Mouse (Mus musculus) inflammation-experienced regulatory T-cells, adult 6 months (primary cell): ENCODE measurements around the gene Wdr31. TPM values are rescaled to one million over a fixed set of nuclear protein-coding genes. Genes with fewer than 3 reads are reported as not detected.

Source experiments
- ATAC-seq: one replicate; pipeline ENCODE4 v1.8.0; 2017
- polyA plus RNA-seq, 3 experiments: library from polyadenylated mRNA; unstranded; fragments of 100-300 nt; shearing (Covaris generic); gene quantifications; one replicate each; pipeline ENCODE4 v1.2.1; 2017

Gene Wdr31
- under 1 TPM in 2 of 3 experiments, not detected in 1; 0.38 to 0.99 TPM for polyA plus RNA-seq

DNA sequence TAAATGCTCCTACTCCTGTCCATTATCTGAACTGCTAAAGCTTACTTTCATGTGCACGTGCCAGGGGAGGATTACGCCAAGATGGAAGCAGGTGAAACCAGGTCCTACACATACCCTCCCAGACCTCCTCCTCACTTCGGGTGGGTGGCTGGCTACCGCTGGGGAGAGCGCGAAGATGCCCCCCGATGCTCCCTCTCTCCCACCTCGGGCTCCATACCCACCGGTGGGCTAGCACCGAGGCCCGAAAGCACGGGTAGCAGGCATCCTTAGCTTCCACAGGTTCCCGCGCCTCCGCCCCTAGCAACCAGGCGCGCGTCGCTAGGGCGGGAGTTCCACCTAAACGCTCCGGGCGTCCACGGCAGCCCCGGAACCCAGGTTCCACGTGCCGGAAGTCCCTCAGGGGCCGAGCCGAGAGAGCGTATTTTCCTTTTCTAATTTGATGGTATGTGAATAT lies at the start of gene Wdr31:
Gene Wdr31 (minus strand): TSS at position 299 of the 454 bp plus-strand sequence.
- ATAC-seq = peak; percentile 83

DNA sequence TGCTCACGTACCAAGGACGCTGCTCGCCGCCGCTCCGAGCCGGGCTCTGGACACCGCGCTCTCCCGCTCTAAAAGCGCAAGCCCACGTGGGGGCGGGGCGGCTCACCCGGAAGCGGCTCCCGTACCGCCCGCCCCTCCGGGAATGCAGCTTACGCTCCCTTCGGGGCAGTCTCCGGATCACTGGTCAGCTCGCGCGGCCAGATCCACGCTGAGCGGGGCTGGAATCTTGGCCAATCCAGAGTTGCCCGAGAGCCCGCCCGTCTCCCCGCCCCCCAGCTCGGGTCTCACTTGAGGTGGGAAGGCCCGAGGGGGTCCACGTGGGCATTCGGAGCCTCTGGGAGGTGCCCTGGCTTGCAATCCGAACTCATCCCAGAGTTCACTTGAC lies 49.1 kb upstream of the Wdr31 start, which contains the start of gene Alad:
Gene Alad (minus strand): TSS at position 70 of the 385 bp plus-strand sequence.
- peak; percentile 78 for ATAC-seq

DNA sequence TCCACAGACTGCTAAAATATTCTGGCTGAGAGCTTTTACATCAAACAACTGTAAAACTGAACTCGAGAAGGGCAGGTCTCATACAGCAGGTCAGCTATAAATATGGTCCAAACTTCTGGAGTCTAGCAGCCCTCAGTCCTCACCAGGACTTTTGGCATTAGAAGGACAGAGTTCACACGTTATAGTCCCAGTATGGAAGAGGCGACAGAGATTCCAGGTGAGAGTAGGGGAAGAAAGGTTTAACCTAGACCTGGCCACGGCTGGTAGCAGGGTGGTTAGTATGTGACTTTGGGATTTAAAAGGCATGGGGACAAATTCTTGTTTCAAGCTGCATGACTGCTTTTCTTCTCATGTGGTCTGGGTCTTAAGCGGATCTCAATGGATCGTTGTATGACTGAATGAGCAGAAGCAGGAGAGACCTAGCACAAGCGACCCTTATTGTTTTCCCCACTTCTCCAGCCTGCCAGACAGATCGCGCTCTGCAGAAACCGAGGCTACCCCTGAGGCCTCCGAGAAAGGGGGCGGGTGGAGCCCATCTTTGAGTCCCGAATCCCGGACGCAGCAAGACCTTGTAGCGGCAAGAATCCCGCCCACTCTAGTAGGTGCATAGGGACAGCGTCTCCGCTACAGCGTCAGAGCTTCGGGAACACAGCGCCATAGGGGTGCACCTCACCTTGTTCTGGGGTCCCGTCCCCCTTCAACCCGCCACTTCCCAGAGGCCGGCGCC lies 48.6 kb upstream of the Wdr31 start:
- peak; percentile 73 for ATAC-seq

DNA sequence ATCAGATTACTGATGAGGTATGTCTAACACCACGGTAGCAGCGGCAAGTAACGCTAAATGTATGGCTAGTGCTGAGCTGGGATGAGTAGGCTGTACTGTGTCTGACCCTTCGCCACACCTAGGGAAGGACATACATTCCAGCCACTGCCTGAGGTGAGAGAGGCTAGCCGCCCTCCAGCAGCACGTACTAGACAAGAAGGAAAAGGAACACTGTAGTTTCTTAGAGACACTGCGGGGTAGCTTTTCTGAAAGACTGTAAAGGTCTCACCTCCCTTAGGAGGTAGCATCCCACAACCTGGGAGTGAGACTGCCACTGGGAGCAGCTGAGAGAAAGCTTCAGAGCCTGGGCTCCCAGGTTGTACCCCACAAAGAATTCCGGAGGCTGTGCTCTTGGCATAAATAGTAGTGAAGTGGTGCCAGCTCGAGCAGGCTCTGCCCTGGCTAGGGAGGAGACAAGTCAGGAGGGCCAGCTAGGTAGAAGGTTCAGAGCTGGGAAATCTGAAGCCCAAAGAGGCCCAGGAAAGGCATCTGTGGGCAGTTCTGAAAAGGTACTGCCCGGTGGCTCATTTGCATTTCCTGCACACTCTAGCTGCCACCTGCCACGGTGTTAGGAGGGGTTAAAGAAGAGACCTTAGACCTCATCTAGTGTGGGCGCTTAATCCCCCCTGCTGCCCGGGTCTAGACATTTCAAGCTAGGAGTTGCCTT lies 47.9 kb upstream of the Wdr31 start:
- ATAC-seq = peak; percentile 30

DNA sequence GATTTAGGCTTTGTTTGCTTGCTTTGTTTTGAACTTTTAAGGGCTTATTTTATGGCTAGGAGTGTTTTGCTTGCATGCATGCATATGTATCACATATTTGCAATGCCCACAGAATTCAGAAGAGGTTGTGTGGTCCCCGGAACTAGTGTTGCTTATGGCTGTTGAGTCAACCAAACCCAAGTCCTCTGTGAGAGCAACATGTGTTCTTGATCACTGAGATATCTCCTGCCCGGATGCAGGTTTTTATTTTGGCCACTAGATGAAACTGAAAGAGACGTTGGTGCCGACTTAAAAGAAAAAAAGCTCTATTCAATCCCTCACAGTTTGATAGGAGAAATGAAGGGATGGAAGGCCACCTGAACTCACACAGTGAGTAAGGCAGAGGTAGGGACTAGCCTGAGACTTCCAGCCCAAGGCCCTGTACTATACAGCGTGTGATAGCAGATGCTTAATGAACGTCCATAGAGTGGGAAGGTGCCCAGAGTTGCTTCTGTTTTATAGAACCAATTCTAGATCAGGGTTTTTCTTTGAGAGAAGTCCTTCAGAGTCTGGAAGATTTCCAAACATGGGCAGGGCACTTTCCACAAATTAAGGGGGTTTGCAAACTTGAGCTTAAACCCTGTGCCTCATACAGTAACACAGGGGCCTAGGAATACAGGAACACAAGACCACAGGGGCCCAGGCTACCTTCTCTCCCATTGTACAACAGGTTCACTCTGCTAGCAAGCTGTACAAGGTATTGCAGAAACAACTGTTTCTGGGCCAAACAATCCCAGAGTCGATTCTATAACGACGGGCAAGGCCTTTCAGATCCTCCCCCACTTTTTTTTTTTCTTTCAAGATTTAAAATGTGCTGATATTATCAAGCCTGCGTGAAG lies 47.1 kb upstream of the Wdr31 start:
- peak; percentile 6 for ATAC-seq

DNA sequence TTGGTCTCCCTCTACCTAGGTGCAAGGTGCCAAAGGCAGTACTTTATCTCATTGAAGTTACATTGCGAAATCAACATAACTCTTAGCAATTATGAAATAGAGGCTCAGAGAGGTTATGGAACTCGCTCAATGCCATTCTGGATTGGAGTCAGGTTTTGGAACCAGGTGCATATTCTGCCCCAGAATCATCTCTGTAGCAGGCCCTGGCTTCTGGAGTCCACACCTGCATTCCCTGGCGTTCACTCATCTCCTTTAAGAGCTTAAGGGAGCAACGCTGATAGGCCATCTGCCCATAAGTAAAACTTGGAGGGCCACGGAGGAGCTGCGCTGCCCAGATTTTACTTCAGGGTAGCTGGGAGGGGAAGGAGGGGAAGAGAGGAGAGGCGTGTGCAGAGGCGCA lies 46.4 kb upstream of the Wdr31 start:
- no peak for ATAC-seq

DNA sequence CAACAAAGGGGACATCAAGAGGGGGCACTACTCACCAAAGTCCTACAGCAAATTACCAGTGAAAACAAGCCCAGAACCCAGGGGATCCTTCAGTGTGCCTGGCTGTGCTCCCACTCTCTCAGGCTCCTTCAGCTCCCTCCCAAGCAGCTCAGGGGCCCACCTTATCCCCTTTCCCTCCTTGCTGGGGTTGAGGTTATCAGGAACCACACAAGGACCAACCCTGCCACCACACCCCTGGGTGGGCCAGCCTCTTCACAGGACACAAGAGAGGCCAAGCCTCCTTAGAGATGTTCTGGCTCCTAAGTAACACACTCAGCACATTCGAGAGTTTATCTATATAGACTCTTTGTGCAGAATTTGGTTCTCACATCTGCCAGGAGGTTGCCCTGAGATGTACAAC lies 45.9 kb upstream of the Wdr31 start:
- ATAC-seq = no peak

DNA sequence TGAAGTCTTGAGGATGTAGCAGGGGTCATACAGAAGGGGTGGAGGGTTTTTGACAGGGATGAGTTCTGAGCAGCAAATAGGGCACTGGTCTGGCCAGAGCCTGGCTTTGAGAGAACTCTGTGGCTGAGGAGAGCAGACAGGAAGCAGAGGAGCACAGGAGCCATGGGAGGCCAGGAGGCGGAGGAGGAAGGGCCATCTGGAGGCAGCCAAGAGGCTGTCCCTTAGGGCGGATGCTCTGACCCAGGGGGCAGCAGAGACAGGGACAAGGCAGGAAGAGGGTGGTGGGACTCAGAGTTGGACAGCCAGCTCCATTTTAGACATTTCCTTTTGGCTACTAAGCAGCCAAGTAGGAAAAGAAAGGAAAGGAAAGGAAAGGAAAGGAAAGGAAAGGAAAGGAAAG lies 45.4 kb upstream of the Wdr31 start:
- no peak for ATAC-seq

DNA sequence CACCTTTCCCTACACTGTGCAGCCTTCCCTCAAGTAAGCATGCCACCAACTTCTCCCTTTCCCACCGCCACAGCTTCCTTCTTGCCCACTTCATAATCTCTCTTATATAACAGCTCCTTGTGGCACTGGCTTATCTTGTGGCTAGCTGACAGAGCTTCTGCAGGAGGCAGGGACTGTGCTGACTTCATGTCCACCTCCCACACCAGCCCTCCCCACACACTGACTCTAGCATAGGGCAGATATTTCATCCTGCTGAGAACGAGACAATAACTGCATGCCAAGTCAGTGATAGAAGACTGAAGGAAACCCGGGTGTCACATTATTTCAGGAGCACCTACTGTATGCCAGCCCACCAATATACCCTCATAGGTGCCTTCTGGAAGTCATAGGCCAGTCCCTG lies 44.8 kb upstream of the Wdr31 start:
- ATAC-seq = no peak

DNA sequence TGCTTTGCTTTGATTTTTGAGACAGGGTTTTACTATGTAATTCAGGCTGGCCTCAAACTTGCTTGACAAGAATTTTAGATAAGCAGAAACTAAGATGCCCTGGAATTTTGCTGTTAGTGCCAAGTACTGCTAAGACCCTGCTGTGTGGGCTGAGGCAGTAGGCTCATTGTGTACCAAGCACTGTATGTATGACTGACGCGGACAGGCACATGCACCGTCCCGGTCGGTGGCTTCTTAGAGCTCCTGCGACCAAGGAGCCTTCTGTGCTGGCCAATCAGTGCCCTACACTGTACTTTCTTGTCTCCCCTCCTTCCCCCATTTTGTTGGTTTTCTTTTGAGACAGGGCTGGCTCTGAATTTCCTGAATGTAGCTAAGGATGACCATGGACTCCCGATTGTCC lies 44.3 kb upstream of the Wdr31 start:
- ATAC-seq = no peak

DNA sequence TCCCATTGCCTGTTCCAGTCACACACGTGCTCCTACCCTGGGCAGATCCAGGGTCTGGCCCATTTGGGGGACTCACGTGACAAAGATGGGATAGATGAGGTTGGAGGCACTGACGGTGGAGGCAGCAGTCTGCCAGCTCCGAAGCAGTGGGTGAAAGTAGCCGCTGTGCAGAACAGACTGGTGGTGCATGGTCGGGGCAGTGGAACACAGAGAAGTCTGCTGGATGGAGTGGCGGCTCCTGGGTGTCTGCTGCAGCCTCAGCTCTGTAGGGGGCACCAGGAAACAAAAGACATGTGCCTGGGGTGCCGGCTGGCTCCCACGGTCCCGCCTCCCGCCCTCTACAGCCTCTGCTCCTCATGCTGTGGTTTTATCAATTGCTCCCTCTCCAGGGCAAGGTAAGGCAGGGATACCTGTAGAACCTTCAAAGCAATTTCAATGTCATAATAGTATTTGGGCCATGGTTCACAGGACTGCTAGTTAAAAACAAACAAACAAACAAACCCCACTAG lies 43.4 kb upstream of the Wdr31 start:
- no peak for ATAC-seq

DNA sequence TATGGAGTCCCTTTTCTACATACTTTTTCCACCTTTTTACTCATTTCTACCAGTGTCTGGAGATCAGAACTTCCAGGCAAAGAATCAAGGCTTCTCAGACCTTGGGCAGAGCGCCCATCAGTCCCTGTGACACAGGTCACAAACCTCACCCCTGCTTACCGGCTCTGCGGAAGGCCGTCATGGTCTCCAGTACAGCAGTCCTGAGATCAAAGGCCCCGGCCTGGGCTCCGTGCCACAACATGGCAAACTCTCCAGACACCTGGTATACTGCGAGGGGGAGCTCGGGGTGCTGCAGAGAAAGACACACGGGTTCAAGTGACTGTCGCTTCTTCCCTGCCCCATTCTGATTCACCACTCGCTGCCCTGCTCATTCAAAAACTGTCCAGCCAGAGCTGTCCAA lies 39.2 kb upstream of the Wdr31 start:
- ATAC-seq = no peak

DNA sequence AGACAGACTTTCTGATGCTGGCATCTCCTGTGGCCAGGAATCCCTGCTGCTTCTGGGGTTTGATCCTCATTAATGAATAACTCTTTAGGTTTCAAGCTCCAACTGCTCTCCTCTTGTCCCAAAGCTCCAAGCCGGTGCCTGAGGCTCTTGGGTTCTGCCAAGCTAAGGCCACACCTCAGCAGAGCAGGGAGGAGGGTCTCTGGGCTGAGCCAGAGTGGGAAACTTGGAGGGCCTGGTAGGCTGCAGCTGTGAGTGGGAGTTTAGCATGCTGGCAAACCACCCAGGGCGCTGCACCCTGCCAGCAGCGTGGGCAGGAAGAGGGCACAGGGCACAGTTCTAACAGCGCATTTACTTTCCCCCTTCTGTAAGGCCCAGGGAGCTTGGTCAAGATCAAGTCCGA lies 38.1 kb upstream of the Wdr31 start:
- no peak for ATAC-seq

DNA sequence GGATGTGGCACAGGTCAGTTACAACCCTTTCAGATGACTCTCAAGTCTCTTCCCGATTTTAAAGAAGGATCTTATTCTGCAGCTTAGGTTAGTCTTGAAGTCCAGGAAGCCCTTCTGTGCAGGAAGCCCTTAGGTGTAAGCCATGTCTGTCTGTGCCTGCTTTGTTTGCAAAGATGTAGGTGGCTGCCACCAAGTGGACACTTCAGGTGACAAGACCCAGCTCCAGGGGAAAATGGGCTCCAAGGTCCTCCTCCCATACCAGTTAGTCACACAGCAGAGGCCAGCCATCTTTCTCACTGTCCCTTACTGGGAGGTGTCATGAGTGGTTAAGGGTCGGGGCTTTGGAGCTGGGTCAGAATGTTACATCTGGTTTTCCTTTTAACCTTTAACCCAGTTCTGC lies 36.1 kb upstream of the Wdr31 start:
- peak; percentile 47 for ATAC-seq

DNA sequence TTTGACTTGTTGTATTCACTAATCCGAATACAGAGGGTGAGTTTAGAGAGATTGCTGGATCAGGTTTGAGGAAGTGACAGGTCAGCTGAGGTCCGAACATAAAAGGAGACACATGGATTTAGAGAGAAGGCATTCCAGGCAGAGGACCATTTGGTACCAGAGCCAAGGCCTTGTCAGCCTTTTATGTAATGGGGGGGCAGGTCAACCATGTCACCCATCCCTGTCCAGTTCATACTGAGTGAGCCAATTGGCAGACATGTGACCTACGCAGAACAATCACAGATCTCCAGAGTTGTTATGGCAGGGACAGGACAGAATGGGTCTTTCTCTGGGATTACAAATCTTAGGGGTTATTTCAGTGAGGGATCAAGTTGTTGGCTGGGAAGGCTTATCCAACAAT lies 35.3 kb upstream of the Wdr31 start:
- no peak for ATAC-seq

DNA sequence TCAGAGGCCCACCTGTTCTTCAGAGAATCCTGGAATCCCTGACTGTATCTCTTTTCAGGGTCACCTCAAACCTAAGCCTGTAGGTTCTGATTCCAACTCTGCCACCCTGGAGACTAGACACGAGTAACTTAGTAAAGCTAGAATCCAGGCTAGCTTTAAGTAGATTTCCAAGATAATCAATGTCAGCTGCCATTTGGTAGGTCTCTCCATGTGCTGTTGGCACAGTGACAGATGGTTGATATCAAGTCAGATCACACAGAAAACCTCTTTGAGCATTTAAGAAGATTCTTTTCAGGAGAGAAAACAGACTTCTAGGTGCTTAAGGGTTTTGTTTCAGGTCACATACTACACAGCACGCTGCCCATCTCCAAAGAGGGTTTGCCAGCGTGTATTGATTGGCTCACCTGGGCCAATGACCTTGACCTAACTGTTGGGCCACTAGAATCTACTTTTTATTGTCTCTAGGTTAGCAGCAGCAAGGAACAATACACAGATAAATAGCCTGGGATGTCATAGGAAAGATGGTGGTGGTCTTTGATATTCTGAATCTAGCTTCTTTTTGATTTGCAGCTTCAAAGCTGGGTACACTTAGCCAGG lies 32.8 kb upstream of the Wdr31 start, which contains the start of gene Hdhd3:
Gene Hdhd3 (minus strand): TSS at position 94 of the 597 bp plus-strand sequence.
- no peak for ATAC-seq

DNA sequence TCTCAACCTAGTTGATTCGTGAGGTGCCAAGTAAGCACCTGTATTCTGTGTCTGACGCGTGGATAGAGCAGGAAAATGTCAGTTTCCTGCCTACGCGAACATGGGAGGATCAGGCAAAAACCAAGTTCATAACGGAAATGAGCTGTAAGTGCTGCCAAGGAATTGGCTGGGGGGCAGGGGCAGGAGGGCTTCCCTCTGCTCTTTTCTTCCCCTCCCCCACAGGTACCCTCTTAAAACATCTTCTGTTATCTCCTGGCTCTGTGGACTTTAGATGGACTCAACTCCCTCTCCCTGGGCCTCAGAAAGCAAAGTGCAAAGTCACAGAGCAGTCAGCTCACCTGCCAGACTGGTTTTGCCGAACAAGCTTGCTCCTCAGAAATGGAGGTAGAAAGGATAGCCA lies 32.3 kb upstream of the Wdr31 start:
- peak; percentile 54 for ATAC-seq

DNA sequence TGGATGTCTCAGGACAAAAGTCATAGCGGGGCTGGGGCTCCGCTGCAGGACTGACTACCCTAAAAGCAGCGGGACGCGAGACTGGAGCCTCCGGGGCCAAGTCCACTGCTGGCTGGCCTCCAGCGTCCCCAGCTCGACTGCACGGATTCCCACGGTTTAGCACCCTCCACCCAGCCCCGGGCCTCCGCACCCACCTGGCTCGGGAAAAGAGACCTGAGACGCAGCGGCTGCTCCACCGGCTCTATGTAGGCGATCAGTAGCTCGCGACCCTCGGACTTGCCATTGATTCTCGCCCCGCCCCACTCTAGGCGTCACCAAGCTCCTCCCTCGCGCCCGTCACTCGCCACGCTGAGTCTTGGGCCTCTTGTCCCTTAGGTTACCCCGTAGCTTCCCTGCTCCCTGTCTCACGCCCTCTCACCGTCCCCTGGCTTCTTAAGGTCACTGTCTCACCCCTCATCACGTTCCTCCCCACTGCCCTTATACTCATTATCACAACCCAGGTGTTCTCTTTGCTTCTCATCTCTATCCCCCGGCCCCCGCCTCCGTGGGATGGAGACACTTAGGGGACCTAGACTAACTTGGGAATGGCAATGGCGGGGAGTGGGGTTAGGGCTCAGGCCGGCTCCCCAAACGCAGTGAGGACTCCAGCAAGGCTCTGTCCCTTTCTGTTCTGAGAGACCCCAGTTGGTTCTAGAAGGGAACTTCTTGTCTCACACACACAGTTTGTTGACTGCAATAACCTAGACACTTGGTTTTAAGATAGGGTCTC lies 31.5 kb upstream of the Wdr31 start:
- ATAC-seq = peak; percentile 75

DNA sequence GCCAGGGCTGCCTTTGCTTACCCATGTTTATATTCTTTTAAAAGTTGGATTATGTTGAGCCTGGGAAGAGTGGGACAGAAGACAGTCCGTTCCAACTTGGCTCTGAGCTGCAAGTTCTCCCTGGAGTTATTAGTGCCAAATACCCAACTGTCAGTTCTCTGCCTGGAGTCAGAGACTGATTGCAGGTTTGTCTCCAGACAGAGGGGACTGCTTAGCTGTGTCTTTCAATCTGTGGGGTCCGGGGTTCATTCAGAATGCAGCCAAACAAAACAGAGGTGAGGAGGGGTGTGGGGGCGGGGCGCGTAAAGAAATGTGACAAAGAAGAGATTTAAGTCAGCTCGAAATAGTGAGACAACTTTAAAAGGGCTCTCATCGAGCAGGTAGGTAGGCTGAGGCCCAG lies 30.8 kb upstream of the Wdr31 start:
- ATAC-seq = peak; percentile 22

DNA sequence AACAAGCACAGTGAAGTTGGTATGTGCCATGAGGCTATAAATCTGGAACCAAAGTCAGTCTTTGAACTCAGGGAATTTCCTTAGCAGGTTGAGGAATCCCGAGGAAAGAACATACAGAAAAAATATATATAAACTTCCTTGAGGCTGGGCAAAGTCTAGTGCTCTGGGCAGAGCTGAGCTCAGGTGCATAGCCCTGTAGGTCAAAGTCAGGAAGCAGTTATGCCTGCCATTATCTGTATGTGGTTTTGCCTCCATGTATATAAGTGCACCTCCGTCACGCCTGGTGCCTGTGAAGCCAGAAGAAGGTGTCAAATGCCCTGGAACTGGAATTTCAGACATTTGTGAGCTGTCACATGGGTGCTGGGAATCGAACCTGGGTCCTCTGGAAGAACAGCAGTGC lies 30.1 kb upstream of the Wdr31 start:
- ATAC-seq = no peak

DNA sequence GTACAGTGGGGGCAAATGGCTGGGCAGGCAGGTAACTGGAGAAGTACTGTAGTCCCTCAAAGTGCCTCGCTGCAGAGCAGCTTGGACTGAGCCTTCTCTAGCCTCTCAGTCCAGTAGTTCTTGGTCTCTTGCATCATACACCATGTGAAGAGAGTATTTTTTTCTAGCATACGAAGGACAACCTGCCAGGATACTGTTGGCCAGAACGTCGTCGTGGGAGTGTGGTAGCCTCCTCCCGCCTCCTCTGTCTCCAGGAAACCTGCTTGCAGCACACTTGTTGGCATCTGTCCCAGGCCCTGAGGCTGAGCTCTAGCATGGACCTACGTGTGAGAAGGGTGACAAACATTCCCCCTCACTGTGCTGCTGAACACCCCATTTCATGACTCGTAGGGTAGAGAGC lies 26.1 kb upstream of the Wdr31 start:
- ATAC-seq = no peak

DNA sequence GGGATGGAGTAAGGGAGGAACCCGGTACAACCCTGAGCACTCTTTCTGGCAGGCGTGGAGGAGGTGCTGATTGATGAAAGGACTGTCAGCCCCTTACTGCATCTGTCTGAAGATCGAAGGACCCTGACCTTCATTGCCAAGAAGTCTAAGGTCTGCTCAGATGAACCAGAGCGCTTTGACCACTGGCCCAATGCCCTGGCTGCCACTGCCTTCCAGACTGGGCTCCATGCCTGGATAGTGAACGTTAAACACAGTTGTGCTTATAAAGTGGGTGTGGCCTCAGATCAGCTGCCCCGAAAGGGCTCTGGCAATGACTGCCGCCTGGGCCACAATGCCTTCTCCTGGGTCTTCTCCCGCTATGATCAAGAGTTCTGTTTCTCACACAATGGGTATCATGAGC lies 25.2 kb upstream of the Wdr31 start:
- ATAC-seq = no peak
